Mouse (Mus musculus): ENCODE results near the gene Stk16. TPM values are rescaled to one million over a fixed set of nuclear protein-coding genes. Genes with fewer than 3 reads are reported as not detected.

Stk16 gene
- polyA plus RNA-seq, 1 experiment from 2014 or later: 138 TPM

DNA sequence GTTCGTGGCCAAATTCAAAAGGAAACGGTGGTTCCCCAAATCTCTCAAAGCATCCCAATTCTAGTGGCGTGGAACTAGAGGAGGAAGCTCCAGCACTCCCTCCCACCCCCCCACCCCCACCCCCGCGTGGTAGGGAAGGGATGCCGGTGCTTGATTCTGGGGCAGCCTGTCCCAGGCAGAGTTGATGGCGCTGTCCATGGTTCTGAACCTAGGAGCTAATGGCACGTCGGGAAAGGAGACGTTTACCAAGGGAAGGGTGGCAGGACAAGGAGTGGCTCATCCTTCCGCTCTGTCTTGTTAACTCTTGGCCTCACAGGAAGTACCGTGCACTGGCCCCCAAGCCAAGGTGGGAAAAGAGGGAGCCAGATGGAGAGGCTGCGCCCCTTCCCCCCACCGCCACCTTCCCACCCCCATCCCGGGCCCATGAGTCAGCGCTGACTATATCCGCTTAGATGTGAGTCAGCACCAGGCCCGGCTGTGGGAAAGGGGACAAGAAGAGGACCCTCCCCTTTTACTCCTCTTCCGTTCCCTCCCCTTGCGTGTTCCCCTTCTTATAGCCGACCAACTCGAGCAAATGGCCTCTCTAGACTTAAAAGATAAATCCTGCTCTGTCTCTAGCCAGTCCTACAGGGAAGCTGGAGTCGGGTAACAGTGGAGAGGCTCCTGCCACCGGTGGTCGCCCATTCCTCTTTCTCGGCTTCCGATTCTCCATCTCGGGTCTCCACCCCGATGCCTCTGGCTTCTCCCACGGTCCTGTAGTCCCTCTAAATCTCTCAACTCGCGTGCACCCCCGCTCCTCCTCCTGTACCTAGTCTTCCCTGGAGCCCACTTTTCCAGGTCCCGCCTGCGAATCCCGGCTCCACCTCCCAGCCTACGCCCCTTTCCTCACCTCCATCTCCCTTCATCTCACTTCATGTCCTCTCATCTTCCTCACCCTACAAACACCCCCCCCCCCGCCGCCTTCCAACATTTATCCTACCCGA lies 52.6 kb downstream of the Stk16 start:
- no peak; the same call in 1 of the 2 replicates for ATAC-seq (ENCODE audit: low FRiP score, low read depth)
- WGBS: 2% methylated on average over 38 of the region's 40 CpGs
- Histone ChIP-seq H3K9me3 (no peaks in the 10 kb centered on the region), H3K36me3 (no peaks in the 10 kb centered on the region), H3K9ac (no peak overlapping the region), H3K4me2 (replicated peaks) (no peak overlapping the region), H3K27me3 (peaks cover 74% of the 10 kb centered on the region), H3K27ac (no peak overlapping the region), H3K4me1 (no peaks in the 10 kb centered on the region), H3K4me3 (no peak overlapping the region)

DNA sequence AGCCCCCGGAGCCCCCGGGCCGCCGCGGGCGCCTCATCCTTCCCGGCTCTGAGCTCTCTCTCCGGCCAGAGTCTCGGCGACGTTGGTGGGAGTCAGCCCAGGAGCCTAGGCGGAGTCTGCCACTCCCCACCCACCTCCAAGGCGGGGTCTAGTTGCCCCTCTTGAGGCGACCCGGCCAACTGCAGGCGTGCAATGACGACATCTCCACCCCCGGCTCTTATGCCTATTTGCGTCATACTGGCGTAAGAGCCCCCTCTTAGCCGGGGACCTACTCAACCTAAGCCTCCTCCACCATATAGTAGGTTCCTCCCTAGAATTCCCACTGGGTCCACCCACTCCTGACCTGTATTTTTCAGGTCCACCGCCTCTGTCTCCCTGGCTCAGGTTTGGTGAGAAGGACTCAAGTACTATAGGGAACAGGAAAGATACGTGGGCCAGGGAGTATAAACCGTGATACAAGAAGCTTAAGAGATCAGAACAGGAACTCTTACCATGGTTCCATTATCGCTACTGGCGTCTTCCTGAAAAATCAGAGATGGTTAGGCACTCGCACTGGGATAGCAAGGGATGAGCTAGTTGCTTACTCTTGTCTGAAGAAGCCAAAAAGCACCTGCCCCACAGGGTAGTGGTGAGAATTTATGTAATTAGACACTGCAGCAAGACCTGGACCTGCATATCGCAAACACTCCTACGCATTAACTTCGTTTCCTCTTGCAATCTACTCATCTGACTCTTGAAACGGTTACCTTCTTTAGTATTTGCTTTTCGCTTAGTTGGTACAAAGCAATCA lies 53.6 kb downstream of the Stk16 start, which contains the start of gene Ptprn:
Ptprn (minus strand) TSS at position 412 of the 790 bp plus-strand sequence.
- Histone ChIP-seq H3K4me3 (no peak within 1 kb of the TSS), H3K4me1 (no peaks in the 10 kb centered on the region), H3K36me3 (no peaks in the 10 kb centered on the region), H3K27ac (no peak within 1 kb of the TSS), H3K27me3 (peaks cover 80% of the 10 kb centered on the region), H3K9ac (no peak within 1 kb of the TSS), H3K9me3 (no peaks in the 10 kb centered on the region), H3K4me2 (replicated peaks) (0 out of 2 replicates have a peak within 1 kb of the TSS, but pooled peaks have one; percentile 14)
- 10% methylated on average over 31 of the region's 32 CpGs for WGBS
- no peak for ATAC-seq (ENCODE audit: low FRiP score, low read depth)

Small RNA genes within 50 kb of the gene (microRNA-seq; reads per million reads assigned to microRNA genes)
- gene Gm27943: not detected

Other genes with a start within 250 kb of the Stk16 start
- gene Nhej1, start 85.6 kb upstream of the Stk16 start, polyA plus RNA-seq (2015; fragmentation: Nextera tagmentation; extraction: Ambion mirVana): 11.8 and 12.7 TPM in 2 replicates
- gene Slc23a3, start 76.9 kb upstream of the Stk16 start, polyA plus RNA-seq (2015; fragmentation: Nextera tagmentation; extraction: Ambion mirVana): 0.15 TPM in 2 replicates
- 47.7 and 49.4 TPM in 2 replicates for gene Cnppd1, start 68.1 kb upstream of the Stk16 start, polyA plus RNA-seq (2015; fragmentation: Nextera tagmentation; extraction: Ambion mirVana)
- 36.4 and 38.3 TPM in 2 replicates for gene Retreg2, start 68.1 kb upstream of the Stk16 start, polyA plus RNA-seq (2015; fragmentation: Nextera tagmentation; extraction: Ambion mirVana)
- gene Zfand2b, start 42.2 kb upstream of the Stk16 start, polyA plus RNA-seq (2015; fragmentation: Nextera tagmentation; extraction: Ambion mirVana): 36.3 and 36.8 TPM in 2 replicates
- gene Abcb6, start 30.4 kb upstream of the Stk16 start, polyA plus RNA-seq (2015; fragmentation: Nextera tagmentation; extraction: Ambion mirVana): 39.5 and 40.9 TPM in 2 replicates
- 28.0 and 28.9 TPM in 2 replicates for gene Ankzf1, start 18.7 kb upstream of the Stk16 start, polyA plus RNA-seq (2015; fragmentation: Nextera tagmentation; extraction: Ambion mirVana)
- gene Atg9a, start 18.6 kb upstream of the Stk16 start, polyA plus RNA-seq (2015; fragmentation: Nextera tagmentation; extraction: Ambion mirVana): 32.7 and 33.7 TPM in 2 replicates
- 20.4 and 23.5 TPM in 2 replicates for gene Glb1l, start within 50 bp of the Stk16 start, polyA plus RNA-seq (2015; fragmentation: Nextera tagmentation; extraction: Ambion mirVana)
- 22.7 and 27.1 TPM in 2 replicates for gene Tuba4a, start 9.0 kb downstream of the Stk16 start, polyA plus RNA-seq (2015; fragmentation: Nextera tagmentation; extraction: Ambion mirVana)
- gene A630095N17Rik, start 21.3 kb downstream of the Stk16 start, polyA plus RNA-seq (2015; fragmentation: Nextera tagmentation; extraction: Ambion mirVana): not detected in 2 replicates
- 41.9 and 45.4 TPM in 2 replicates for gene Dnajb2, start 25.6 kb downstream of the Stk16 start, polyA plus RNA-seq (2015; fragmentation: Nextera tagmentation; extraction: Ambion mirVana)
- 0.23 and 0.24 TPM in 2 replicates for gene Ptprn, start 53.7 kb downstream of the Stk16 start, polyA plus RNA-seq (2015; fragmentation: Nextera tagmentation; extraction: Ambion mirVana)
- gene Resp18, start 67.6 kb downstream of the Stk16 start, polyA plus RNA-seq (2015; fragmentation: Nextera tagmentation; extraction: Ambion mirVana): not detected in 2 replicates
- gene Dnpep, start 107.2 kb downstream of the Stk16 start, polyA plus RNA-seq (2015; fragmentation: Nextera tagmentation; extraction: Ambion mirVana): 116 and 117 TPM in 2 replicates
- gene Des, start 149.5 kb downstream of the Stk16 start, polyA plus RNA-seq (2015; fragmentation: Nextera tagmentation; extraction: Ambion mirVana): 52.1 and 56.1 TPM in 2 replicates
- gene Speg, start 164.5 kb downstream of the Stk16 start, polyA plus RNA-seq (2015; fragmentation: Nextera tagmentation; extraction: Ambion mirVana): 20.7 and 21.3 TPM in 2 replicates
- 70.1 and 71.8 TPM in 2 replicates for gene Gmppa, start 225.1 kb downstream of the Stk16 start, polyA plus RNA-seq (2015; fragmentation: Nextera tagmentation; extraction: Ambion mirVana)
- gene Asic4, start 239.6 kb downstream of the Stk16 start, polyA plus RNA-seq (2015; fragmentation: Nextera tagmentation; extraction: Ambion mirVana): 0.65 and 0.80 TPM in 2 replicates

Data from limb, embryonic 13.5 days (tissue).